Mouse (Mus musculus): ENCODE data around the gene Psen1.
A peak's percentile ranks its signal among the peaks of the same experiment; 100 is the strongest.

The Psen1 gene

GRCm38 (mm10) chr12:83726510-83727308, 38.8 kb downstream of the Psen1 start:
- DNase-seq: peak; percentile 34 to 41

GRCm38 (mm10) chr12:83732225-83732624, 44.3 kb downstream of the Psen1 start:
- peak; percentile 21 to 54 for DNase-seq

- peak; percentile 11 to 23 for DNase-seq
Observed at GRCm38 (mm10) chr12:83734047-83734446, 46.1 kb downstream of the Psen1 start.

GRCm38 (mm10) chr12:83736236-83736635, 48.3 kb downstream of the Psen1 start:
- no peak for DNase-seq

- no peak for DNase-seq
Observed at GRCm38 (mm10) chr12:83738651-83739050, 50.7 kb downstream of the Psen1 start.

GRCm38 (mm10) chr12:83741722-83742121, 53.8 kb downstream of the Psen1 start:
- DNase-seq: no peak

- DNase-seq: no peak
Observed at GRCm38 (mm10) chr12:83742834-83743233, 54.9 kb downstream of the Psen1 start.

GRCm38 (mm10) chr12:83743712-83744111, 55.8 kb downstream of the Psen1 start:
- DNase-seq: no peak

- DNase-seq: no peak
Observed at GRCm38 (mm10) chr12:83749186-83749585, 61.2 kb downstream of the Psen1 start.

- DNase-seq: no peak
Observed at GRCm38 (mm10) chr12:83752495-83752894, 64.5 kb downstream of the Psen1 start.

- no peak for DNase-seq
Observed at GRCm38 (mm10) chr12:83758735-83759134, 70.8 kb downstream of the Psen1 start.

GRCm38 (mm10) chr12:83760201-83760600, 72.2 kb downstream of the Psen1 start:
- DNase-seq: no peak

- peak; percentile 39 to 68 for DNase-seq
Observed at GRCm38 (mm10) chr12:83762706-83763105, 74.8 kb downstream of the Psen1 start.

GRCm38 (mm10) chr12:83763311-83764043, 75.5 kb downstream of the Psen1 start, which contains the start of gene Papln:
Gene Papln, plus strand, starts transcription at chr12:83763634.
- peak; percentile 42 to 56 for DNase-seq

GRCm38 (mm10) chr12:83764044-83764365, 76.1 kb downstream of the Psen1 start:
- DNase-seq: peak; percentile 68 to 81

GRCm38 (mm10) chr12:83764519-83764918, 76.6 kb downstream of the Psen1 start:
- no peak for DNase-seq

GRCm38 (mm10) chr12:83765965-83766603, 78.1 kb downstream of the Psen1 start:
- DNase-seq: no peak

GRCm38 (mm10) chr12:83767833-83768232, 79.9 kb downstream of the Psen1 start:
- peak in 1 of 2 experiments; percentile 39 for DNase-seq

- peak; percentile 63 to 70 for DNase-seq
Observed at GRCm38 (mm10) chr12:83768235-83768899, 80.4 kb downstream of the Psen1 start.

GRCm38 (mm10) chr12:83770418-83771256, 82.7 kb downstream of the Psen1 start:
- DNase-seq: peak; percentile 82 to 92

GRCm38 (mm10) chr12:83775621-83776020, 87.7 kb downstream of the Psen1 start:
- DNase-seq: no peak

GRCm38 (mm10) chr12:83776766-83777165, 88.8 kb downstream of the Psen1 start:
- no peak for DNase-seq
